Mouse (Mus musculus) hindlimb bud, embryonic 11.5 days (tissue): Measurements from ENCODE around the gene Tbc1d22a.

Experiments
- DNase-seq: peaks from one replicate; pipeline ENCODE4 v3.0.0-alpha.2; 2012; ENCODE audit warnings: low read depth, low spot score; ENCODE audit errors: extremely low spot score

Gene Tbc1d22a

GRCm38 (mm10) chr15:86276538-86277264 is 62.4 kb downstream of the Tbc1d22a start:
- DNase-seq = peak; percentile 24

DNA sequence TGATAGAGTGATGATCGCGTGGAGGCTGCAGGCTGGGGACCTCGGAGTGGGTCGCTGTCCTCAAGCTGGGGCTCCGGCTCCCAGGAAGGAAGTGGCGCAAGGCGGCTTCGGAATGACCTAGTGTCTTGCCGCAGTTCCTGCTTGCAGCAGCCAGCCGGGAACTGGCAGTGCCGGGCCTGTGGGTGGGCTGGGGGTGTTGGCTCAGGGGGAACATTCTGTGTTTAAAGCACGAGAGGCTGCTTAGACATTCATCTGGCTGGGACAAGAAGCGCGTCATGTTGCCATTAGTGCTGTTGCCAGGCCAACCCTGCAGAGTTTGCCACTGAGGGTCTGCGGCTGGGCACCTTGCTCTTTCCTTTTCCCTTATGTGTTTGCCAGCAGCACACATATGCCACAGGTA is 63.2 kb downstream of the Tbc1d22a start:
- no peak for DNase-seq

- DNase-seq = no peak
These were observed 65.1 kb downstream of the Tbc1d22a start for GRCm38 (mm10) chr15:86279059-86279974.

- DNase-seq = no peak
These were observed 65.9 kb downstream of the Tbc1d22a start for GRCm38 (mm10) chr15:86280137-86280536.

DNA sequence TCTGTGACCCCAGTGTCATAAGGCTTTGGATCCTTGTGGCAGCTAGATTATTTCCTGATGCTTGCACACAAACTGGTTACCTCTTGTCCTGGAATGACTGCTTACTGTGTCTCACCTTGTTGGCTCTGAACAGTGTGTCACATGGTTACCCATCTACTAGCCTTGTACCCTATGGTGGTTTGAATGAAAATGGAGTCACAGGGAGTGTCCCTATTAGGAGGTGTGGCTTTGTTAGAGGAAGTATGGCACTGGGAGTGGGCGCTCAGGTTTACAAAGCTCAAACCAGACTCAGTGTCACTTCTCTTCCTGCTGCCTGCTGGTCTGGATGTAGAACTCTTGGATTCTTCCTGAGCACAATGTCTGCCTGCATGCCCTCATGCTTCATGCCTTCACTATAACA is 69.0 kb downstream of the Tbc1d22a start:
- no peak for DNase-seq

GRCm38 (mm10) chr15:86285296-86285695 is 71.0 kb downstream of the Tbc1d22a start:
- DNase-seq = no peak

- no peak for DNase-seq
These were observed 75.8 kb downstream of the Tbc1d22a start for GRCm38 (mm10) chr15:86290074-86290473.

- DNase-seq = no peak
These were observed 78.0 kb downstream of the Tbc1d22a start for GRCm38 (mm10) chr15:86292288-86292687.

GRCm38 (mm10) chr15:86294426-86294825 is 80.2 kb downstream of the Tbc1d22a start:
- no peak for DNase-seq

DNA sequence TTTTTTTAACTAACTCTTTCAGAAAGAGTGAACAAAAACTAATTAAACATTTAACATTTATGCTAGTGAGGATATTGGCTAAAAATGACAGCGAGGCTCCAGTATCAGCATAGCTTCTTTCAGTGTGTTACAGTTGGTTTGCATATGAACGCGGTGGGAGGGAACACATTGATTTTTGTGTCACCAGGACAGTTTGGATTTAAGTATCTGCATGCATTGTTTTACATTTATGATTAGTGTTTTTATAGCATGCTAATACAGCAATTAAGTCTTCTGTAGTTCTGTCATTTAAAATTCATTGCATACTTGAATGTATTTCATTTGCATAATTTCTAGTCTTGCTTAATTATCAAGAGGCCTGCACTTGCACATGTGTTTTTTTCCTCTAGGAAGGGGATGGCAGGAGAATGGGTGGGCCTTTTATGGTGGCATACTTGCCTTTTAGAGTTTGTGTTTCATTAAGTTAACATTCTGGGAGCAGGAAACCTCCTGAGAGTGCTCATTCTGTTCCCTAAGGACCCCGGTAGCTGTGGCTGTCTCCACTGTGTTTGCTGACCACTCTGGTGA is 81.5 kb downstream of the Tbc1d22a start:
- no peak for DNase-seq

- no peak for DNase-seq
These were observed 83.0 kb downstream of the Tbc1d22a start for GRCm38 (mm10) chr15:86297281-86297680.

DNA sequence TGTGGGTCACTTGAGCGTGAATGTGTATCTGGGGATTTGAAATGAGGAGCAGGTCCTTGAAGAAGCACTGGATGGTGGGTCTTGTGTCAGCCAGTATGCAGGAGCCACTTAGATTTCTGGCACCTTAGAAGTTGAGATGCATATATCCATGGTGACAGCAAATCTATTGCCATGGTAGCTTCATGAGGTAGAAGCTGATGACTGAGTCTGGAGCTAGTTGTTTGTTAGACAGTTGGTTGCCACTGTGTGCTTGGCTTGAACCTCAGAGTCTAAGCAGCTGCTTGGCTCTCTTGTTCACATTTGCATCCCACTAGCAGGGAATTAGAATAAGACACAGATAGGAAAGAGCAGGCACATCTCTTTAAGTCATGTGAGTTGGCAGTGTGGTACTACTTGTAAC is 89.6 kb downstream of the Tbc1d22a start:
- DNase-seq = no peak

GRCm38 (mm10) chr15:86304861-86305260 is 90.6 kb downstream of the Tbc1d22a start:
- no peak for DNase-seq

DNA sequence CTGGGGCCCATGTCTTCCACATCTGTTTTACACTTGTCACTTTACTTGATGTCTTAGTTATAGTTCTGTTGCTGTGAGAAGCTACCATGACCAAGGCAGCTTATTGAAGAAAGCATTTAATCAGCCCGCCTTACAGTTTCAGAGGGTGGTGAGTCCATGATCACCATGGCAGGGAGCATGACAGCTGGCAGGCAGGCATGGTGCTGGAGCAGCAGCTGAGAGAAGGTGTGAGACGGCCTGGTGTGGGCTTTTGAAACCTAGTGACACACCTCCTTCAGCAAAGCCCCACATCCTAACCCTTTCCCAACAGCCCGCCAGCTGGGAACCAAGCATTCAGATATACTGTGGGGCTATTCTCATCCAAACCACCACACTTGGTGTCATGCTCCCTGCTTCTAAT is 91.0 kb downstream of the Tbc1d22a start:
- DNase-seq = no peak

DNA sequence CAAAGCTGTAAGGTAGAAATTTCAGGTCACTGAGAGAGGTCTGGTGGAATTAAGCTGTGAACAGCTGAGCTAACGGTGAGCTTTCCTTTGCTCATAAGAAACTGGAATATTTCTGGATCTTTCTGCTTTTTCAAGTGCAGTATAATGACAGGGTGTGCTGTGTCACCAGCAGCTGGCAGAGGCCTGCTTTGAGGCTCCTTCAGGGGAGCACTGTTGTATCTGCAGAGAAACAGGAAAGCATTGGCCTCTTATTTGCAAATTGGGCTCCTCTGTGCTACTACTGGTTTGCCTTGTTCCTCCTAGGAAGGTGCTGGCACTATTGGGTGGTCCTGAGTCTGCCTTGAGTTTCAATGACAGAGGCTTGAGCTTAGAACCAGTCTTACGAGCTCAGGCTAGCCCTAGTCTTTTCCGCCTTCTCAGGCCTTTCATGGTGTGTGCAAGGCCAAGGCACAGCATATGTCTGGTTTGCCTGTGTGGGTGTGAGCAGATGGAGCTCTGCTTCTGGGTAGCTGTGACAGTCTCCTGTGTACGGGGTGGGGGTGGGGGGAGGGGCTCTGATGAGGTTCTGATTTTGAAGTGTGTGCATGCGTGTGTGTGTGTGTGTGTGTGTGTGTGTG is 95.1 kb downstream of the Tbc1d22a start:
- DNase-seq = no peak

GRCm38 (mm10) chr15:86320803-86321510 is 106.7 kb downstream of the Tbc1d22a start:
- DNase-seq = no peak

GRCm38 (mm10) chr15:86326341-86326740 is 112.1 kb downstream of the Tbc1d22a start:
- DNase-seq = no peak

- DNase-seq = no peak
These were observed 115.7 kb downstream of the Tbc1d22a start for GRCm38 (mm10) chr15:86329911-86330310.

DNA sequence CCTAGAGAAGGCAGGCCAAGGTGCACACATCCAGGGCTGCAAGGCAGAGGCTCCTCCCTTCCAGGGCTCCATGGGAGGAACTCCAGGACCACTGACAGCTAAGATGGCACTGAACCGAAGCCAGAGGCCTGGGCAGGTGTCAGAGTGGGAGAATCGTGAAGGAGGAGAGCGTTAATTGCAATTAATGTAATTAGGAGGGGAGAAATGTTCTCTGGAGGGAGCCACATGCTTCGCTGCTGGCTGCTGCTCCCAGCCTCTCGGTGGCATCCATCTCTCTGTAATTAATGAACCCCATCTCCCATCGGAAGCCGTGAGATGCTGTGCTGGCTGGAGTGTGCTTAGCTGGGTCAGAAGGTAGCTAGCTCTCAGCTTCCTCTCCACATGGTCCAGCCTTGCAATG is 116.2 kb downstream of the Tbc1d22a start:
- no peak for DNase-seq

- no peak for DNase-seq
These were observed 117.4 kb downstream of the Tbc1d22a start for GRCm38 (mm10) chr15:86331501-86332245.
